Mouse (Mus musculus): ENCODE measurements around the gene Dip2b.

Gene Dip2b

DNA sequence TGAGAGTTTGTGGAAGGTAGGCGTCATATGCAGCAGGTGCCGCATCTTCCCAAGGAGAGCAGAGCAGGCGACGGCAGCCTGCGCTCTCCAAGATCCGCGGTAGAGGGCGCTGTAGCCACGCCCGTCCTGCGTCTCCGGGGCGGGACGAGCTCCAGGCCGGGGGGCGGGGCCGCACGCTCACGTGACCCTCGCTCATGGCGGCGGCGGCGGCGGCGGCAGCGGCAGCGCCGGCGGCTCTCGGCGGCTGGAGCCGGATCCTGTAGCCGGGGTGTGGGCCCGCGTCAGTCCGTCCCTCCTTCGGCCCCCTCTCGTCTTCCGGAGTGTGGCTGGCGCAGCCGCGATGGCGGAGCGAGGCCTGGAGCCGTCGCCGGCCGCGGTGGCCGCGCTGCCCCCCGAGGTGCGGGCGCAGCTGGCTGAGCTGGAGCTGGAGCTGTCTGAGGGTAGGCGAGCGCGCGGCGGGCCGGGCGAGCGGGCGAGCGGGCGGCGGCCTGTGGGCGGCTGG is at the start of gene Dip2b:
TSS of gene Dip2b (plus strand) at position 195 of the 502 bp plus-strand sequence.
- in situ Hi-C loops (cut with MboI; ENCODE audit: low sequenced_read_pairs): loop anchor here (5.0 kb wide), 1 partner anchor 94 kb away; no protein-coding TSS in a partner anchor

DNA sequence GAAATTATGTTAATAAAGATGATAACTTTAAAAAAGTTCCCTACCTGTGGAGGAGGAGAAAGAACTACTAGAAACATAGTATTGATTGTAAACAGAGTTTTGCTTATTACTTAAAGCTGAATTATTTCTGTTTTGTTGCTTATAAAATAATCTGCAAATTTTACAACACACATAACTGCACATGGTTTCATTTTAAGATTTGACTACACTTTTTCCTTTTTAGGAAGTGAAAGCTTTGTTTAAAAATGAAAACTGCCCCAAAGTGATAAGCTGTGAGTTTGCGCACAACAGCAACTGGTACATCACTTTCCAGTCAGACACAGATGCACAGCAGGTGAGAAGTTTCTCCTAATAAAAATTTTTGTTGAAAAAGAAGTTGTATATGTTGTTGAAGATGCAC is 45.4 kb upstream of the Dip2b start:
- in situ Hi-C loops (cut with MboI; ENCODE audit: low sequenced_read_pairs): no loop called here

DNA sequence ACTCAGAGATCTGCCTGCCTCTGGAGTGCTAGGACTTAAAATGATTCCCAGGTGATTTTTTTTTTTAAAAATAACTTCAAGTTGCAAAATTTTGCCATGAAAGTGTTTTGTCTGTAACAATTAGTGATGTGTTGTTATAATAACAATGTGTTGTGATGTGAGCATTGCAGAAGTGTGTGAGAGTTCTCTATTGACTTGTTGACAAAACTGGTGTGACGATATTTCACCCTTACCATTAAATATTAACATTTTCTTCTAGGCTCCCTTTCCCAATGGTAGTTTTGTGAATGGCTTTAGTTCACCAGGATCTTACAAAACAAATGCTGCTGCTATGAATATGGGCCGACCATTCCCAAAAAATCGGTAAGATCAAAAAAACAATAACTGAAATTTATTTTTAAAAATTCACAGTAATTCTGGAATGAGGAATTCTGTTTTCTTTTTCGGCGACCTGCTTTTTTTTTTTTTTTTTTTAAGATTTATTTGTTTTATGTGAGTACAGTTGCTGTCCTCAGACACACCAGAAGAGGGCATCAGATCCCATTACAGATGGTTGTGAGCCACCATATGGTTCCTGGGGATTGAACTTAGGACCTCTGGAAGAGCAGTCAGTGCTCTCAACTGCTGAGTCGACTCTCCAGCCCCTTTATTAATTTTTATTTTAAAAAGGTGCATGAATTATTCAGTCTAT is 41.2 kb upstream of the Dip2b start:
- in situ Hi-C loops (cut with MboI; ENCODE audit: low sequenced_read_pairs): no loop called here

DNA sequence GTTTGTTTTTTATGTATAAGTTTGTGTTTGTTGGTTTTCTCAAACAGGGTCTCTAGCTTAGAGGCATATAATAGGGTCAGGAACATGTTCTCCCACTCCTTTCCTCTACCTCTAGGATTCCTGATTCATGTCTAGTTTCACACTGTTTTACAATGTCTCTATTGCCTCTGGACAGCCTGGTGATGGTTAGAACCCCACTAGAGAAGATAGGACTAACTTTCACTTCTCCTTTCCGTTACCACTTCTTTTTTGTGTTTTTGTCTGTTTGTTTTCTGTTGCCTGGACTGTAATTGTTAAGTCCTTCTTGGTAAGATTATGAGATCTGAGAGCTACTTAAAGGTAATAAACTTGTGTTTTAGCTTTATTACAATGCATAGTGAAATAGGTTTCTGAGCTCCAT is 39.1 kb upstream of the Dip2b start:
- in situ Hi-C loops (cut with MboI; ENCODE audit: low sequenced_read_pairs): no loop called here

DNA sequence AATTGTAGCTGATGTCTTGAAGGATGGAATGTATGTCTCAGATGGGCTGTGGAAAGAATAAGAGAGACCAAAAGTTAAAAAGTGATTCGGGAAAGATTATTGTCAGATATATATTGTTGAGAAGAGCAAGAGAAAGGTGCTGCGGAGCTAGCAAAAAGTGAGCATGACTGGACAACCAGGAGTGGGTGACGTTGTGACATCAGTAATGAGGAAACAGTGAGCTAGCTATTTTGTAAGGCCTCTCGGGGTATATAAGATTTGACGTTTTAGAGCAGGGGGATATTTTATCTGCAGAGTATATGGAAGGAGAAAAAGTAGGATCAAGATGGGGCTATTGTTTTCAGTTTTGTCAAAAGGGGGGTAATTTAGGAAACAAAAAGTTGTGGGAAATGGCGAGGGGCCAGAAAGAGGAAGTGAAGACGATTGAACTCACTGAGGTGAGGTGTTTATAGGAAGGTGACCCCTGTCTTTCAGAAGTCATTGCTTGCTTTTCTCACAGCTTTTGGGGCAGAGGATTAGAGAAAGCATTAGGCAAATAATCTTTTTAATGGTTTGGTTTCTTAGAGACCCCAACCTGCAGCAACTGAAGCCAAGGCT is 33.7 kb upstream of the Dip2b start:
- in situ Hi-C loops (cut with MboI; ENCODE audit: low sequenced_read_pairs): no loop called here

DNA sequence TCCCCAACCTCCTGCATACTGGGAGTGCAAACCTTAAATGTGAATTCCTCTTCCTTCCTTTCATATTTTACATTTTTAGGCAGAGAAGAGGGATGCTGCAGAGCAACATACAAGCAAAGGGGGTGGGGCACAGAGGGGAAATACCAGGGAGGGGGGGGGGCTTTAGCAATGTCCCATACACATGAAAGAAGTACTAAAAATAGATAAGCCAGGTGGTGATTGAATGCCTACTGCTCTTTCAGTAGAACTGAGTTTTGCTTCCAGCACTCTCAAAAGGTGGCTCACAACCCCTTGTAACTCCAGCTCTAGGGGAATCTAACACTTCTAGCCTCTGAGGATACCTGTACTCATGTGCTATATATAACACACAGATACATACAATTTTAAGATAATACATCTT is 32.3 kb upstream of the Dip2b start:
- in situ Hi-C loops (cut with MboI; ENCODE audit: low sequenced_read_pairs): no loop called here

DNA sequence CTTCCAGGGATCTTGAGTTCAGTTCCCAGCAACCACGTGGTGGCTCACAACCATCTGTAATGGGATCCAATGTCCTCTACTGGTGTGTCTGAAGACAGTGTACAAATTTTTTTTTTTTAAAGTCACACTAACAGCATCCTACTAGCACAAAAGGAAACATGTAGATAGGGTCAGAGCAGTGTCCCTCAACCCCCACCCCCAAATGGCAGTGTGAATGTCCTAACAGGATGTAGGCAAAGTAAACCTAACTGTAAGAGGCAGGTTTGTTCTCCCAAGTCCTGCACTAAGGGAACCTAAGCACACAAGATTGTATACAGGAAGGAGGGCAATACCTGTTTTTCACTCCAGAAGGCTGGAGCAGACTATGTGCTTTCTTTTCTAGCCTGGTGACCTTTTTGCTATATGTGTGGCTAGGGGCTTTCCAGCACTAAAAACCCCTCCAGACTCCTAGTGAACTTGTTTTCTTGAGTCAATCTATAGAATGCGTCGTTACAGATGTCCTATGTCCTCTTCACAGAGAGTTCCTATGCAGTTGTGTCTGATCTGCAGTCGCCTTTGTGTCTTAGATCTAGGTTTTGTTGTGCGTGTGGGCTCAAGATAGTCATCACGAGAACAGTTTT is 20.1 kb upstream of the Dip2b start:
- in situ Hi-C loops (cut with MboI; ENCODE audit: low sequenced_read_pairs): no loop called here

DNA sequence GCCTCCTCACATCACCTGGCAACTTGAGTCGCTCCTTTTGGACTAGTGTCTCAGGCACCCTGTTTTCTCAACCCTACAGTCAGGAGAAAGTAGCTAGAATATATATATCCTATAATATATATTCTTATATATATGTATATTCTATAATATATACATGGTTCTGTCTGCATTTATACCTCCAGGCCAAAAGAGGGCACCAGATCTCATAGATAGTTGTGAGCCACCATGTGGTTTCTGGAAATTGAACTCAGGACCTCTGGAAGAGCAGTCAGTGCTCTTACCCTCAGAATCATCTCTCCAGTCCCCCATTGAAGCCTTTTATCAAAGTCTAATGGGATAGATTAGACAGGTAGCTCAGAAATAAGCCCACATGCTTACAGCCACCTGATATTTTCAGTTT is 17.3 kb upstream of the Dip2b start:
- in situ Hi-C loops (cut with MboI; ENCODE audit: low sequenced_read_pairs): no loop called here

DNA sequence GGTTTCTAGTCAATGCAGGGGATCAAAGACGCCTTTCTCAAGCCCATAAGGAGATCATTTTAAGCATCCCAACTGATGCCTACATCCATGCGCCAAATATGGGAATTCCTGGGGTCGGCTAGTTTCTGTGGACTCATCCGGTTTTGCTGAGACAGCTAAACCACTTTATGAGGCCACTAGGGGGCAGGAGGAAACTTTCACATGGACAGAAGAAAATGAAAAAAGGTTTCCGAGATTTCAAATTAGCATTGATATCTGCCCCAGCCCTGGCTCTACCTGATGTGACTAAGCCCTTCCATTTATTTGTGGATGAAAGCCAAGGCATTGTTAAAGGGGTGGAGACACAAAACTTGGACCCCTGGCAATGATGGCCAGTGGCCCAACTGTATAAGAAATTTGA is 15.5 kb upstream of the Dip2b start:
- in situ Hi-C loops (cut with MboI; ENCODE audit: low sequenced_read_pairs): no loop called here

DNA sequence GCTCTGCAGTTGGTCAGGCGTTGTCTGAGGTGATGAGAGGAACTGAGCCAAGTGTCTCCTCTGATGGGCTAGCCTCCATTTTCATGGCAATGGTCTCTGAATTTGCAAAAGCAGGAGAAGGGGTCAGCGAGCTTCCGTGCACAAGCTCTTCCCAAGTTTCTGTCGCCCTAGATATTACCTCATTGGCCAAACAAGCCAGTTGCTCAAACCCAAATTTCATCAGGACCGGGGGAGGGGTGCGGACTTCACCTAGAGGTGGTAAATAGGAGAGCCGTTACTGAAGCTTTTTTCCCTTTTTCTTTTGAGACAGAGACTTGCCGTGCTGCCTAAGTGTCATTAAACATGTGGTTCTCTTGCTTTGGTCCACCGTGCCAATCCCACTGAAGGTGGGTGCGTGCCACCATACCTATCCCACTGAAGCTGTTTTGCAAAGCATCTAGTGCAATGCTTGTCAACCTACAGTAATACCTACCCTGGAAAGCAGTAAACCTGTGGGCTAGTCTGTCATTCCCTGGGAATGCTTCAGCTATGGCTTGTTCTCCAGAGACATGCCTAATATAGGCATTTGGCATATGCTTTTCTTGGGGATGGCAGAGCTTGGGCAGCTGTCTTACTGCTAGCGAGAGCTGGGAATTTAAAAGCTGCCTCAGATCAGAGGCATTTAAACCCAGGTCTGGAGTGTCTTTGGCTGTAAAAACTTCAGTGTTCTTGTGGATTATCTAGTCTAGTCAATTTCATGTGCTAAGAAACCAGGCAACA is 13.2 kb upstream of the Dip2b start:
- in situ Hi-C loops (cut with MboI; ENCODE audit: low sequenced_read_pairs): no loop called here

DNA sequence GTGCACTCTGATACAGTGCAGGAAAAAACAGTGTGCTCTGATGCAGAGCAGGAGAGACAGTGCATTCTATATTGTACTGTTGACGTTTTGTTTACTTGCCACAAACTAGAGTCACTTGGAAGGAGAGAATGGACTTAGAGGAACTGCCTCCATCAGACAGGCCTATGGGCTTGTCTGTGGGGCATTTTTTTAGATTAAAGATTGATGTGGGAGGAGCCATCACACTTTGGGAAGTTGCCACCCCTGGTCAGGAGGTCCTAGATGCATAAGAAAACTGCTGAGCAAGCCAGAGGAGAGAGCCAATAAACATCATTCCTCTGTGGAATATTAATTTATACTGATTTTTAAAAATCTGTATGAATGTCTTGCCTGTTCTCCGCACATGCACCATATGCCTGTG is 10.3 kb upstream of the Dip2b start:
- in situ Hi-C loops (cut with MboI; ENCODE audit: low sequenced_read_pairs): no loop called here

DNA sequence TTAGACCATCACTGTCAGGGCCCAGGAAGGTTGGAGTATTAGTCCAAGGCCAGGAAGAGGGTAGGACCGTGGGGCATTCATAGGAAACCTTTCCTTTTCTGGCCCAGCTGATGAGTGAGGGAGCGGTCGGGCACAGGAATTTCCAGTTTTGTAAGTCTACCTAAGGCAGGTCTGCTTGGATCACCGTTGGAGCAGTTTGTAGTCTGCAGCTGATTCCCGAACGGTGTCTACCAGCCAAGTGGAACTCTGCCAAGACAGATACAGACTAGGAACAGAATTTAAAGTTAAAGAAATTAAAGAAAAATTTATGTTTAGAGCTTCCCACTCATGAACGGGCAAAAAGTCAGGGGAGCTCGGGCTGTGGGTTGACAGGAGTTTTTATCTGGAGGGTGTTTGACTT is 9.0 kb upstream of the Dip2b start:
- in situ Hi-C loops (cut with MboI; ENCODE audit: low sequenced_read_pairs): no loop called here

DNA sequence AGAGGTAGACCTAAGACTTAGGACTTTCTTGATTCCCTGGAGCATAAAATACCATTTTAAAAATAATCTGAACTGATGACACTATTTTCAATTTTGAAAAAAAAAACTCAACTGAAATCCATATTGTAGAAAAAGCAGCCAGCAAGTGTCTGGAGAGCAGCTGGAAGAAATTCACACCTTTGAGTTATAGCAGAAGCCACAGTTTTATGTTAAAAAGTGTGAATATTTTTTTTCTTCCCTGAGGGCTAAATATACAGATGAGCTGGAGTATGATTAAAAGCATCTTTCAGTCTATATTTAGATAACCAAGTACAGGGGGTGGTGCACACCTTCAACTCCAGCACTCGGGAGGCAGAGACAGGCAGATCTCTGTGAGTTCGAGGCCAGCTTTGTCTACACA is 8.6 kb upstream of the Dip2b start:
- in situ Hi-C loops (cut with MboI; ENCODE audit: low sequenced_read_pairs): no loop called here

DNA sequence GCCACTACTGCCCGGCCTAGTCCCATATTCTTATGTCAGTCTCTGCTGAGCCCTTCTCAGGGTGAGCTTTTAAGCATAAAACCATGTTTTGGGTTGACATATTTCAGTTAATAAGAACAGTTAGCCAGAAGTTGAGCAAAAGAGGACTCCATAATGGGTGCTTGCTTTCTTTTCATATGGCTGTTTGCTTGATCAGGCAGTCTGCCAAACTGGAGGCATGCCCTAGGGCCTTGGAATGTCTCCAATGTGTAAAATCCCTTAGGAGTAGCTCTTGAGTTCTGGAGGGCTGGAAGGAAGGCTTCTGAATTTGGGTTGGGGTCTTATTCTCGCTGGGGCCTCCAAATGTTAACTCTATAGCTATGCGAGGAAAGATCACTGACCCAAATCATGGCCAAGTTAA is 5.9 kb upstream of the Dip2b start:
- in situ Hi-C loops (cut with MboI; ENCODE audit: low sequenced_read_pairs): no loop called here

DNA sequence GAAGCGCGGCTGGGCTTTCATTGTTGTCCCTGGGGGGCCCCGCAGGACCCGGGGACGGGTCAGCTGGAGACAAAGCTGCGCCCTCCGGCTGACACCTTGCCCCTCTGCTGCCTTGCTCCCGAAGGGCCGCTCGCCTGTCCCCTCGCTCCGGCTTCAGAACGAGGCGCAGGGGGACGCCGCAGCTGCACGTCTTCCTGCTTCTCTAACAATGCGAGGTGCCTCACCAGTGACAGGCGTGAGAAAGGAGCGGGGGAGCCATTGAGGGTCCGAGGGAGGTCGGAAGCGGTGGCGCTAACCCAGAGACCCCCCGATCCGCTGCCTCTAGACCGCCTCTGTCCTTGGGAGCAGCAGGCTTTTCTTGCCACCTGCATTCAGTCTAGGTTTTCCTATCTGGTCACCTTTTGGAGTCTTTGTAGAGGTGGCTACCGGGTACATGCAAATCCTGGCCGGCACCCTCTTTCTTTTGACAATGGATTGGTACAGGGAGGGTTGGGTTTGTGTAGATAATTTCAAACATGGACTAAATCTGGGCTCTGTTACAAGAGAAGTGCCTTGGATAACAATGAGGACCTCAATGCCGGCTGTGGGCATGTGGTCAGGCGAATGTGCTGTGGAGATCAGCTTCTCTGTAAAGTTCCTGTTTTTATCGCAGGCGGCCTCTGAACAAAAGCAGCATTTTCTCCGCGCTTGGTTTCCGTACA is 687 bp downstream of the Dip2b start:
- in situ Hi-C loops (cut with MboI; ENCODE audit: low sequenced_read_pairs): loop anchor here (5.0 kb wide), 1 partner anchor 93 kb away; no protein-coding TSS in a partner anchor

DNA sequence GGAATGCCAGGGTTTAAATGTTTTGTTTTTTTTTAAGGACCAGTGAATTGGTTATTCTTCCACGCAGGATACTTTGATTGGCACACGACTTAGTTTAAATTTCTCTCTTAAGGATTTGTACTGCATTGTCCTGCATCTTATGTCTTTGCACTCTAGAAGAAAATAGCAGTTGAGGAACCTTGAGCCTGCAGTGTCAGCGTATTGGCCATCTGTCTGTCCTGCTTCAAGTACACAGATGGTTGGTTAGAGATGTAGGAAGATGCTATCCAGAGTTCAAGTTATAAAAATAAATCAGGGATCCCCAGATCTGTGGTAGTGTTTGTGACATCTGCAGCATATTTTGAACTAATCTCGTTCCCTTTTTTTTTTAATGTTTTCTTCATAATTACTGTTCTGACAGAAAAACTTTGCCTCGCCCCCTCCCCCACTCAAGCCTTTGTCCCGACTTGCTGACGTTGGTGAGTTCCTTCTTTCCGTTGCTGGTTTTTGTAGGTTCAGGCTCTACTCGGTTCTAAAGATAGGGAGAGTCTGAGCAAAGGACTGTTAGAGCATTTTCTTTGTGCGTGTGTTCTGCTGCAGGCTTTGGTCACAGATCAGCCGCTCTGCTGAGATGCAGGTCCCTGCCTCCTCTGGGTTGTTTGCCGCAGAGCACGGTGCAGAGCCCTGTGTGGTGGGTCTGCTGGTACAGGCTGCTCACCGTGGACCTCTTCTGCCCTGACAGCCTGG is 2.2 kb downstream of the Dip2b start:
- in situ Hi-C loops (cut with MboI; ENCODE audit: low sequenced_read_pairs): no loop called here

DNA sequence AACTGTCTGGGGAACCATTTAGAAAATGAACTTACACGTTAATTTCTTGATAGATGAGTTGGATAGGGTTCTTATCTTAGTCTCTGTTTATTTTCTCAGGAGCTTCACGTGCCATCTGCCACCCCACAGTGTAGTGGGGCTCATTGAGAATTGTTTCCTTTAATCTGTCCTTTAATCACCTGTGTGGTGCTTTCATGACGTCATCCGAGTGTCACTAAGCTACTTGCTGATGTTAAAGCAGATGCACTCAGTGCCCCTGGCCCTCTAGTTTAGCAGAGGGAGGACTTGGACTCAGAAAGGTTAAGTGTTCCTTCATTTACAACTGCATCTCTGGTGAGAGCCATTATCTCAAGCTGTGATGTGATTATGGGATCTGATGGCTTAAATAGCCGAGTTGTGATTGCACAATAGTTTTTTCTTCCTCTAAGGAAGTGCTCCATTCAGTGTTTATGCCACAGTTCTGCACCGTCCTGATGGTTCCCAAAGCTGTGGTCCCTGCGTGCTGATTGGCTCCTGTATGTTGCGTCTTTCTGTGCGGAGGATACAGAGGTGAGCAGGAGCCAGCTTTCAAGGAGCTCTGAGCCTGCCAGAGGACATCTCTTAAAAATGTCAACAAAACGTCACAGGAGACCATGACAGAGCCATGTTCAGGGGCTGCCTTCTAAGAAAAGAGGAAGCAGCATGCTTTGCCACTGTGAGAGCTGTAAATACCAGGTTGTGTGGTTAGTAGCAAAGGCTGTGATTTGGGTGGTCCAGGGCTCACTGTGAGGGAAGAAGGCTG is 3.0 kb downstream of the Dip2b start:
- in situ Hi-C loops (cut with MboI; ENCODE audit: low sequenced_read_pairs): no loop called here

DNA sequence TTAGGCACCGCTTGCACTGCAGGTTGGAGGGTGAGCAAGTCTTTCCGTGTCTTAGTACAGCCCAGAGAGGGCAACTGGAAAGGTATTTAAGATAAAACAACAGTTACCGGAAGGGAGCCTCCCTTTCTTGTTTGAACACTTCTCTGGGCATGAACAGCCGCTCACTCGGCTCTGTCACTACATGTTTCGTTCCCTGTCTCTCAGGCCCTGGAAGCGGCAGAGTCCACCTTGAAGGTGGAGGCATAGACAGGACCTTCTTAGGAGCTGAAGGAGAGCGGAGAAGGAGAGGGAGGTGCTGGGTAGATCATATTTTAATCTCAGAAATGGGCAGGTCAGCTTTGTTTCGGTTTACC is 3.6 kb downstream of the Dip2b start:
- in situ Hi-C loops (cut with MboI; ENCODE audit: low sequenced_read_pairs): no loop called here

DNA sequence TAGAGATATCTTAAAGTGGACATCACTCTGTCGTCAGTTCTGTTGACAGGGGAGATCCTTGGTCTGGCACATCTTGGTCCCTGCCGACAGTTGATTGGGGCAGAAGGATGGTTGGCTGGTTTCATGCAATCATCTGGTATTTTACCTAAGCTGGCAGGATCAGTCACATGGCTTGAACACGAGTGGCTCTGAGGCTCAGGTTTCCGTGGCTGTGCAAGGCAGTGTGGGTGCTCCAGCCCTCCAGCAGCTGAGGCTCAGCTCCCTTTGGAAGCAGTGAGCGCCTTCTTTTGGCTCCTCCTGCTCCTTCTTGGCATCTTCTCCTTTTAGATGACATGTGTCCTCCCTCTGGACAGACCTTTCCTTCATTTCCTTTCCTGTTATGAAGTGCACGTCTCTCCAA is 7.1 kb downstream of the Dip2b start:
- in situ Hi-C loops (cut with MboI; ENCODE audit: low sequenced_read_pairs): no loop called here
